Mouse (Mus musculus) liver, embryonic 15.5 days (tissue): ENCODE data around the gene Prss35. TPM values are rescaled to one million over a fixed set of nuclear protein-coding genes. Genes with fewer than 3 reads are reported as not detected.

Experiments used
- ATAC-seq: fragments of 200-750 bp; cut with Nextera tagmentation; 2 replicates; pipeline ENCODE4 v1.8.0; 2017; ENCODE audit warnings: moderate number of reproducible peaks, mild to moderate bottlenecking, moderate library complexity; ENCODE audit not compliant: insufficient read depth
- H3K27ac ChIP-seq: fragments of 300-500 bp; sonication (generic); replicated peaks from 2 replicates; pipeline ENCODE4 v1.5.1; 2015; ENCODE audit warnings: mild to moderate bottlenecking, inconsistent platforms
- H3K27me3 ChIP-seq: fragments of 300-500 bp; sonication (generic); 2 replicates; pipeline ENCODE4 v1.6.1; 2015; ENCODE audit warnings: mild to moderate bottlenecking, inconsistent platforms
- H3K36me3 ChIP-seq: fragments of 300-500 bp; sonication (generic); replicated peaks from 2 replicates; pipeline ENCODE4 v1.6.1; 2015; ENCODE audit warnings: moderate library complexity, mild to moderate bottlenecking, inconsistent platforms
- H3K4me1 ChIP-seq: fragments of 300-500 bp; sonication (generic); replicated peaks from 2 replicates; pipeline ENCODE4 v1.6.1; 2015; ENCODE audit warnings: inconsistent platforms
- H3K4me2 ChIP-seq: fragments of 300-500 bp; sonication (generic); 2 replicates; pipeline ENCODE4 v1.6.1; 2015; ENCODE audit warnings: moderate library complexity, mild to moderate bottlenecking, inconsistent platforms
- H3K4me3 ChIP-seq: fragments of 300-500 bp; sonication (generic); replicated peaks from 2 replicates; pipeline ENCODE4 v1.5.1; 2015; ENCODE audit warnings: mild to moderate bottlenecking, inconsistent platforms
- H3K9ac ChIP-seq: fragments of 300-500 bp; sonication (generic); 2 replicates; pipeline ENCODE4 v1.6.1; 2015; ENCODE audit warnings: moderate library complexity, mild to moderate bottlenecking, inconsistent platforms
- H3K9me3 ChIP-seq: fragments of 300-500 bp; sonication (generic); replicated peaks from 2 replicates; pipeline ENCODE4 v1.6.1; 2016; ENCODE audit warnings: inconsistent platforms
- WGBS: fragments of 180-500 bp; shearing (Covaris S2); methylation state at CpG from one replicate; pipeline ENCODE4 v1.1.7; 2015; ENCODE audit warnings: mixed read lengths; ENCODE audit not compliant: insufficient replicate concordance; 5-methylcytosine and 5-hydroxymethylcytosine counted together
- polyA plus RNA-seq: library from polyadenylated mRNA; unstranded; fragments of >200 nt; fragmentation: Nextera tagmentation; extraction: Ambion mirVana; gene quantifications from 2 replicates; pipeline ENCODE4 v1.2.1, GENCODE M21; 2015

Prss35 gene
- polyA plus RNA-seq, 1 experiment from 2014 or later = 1.6 TPM

DNA sequence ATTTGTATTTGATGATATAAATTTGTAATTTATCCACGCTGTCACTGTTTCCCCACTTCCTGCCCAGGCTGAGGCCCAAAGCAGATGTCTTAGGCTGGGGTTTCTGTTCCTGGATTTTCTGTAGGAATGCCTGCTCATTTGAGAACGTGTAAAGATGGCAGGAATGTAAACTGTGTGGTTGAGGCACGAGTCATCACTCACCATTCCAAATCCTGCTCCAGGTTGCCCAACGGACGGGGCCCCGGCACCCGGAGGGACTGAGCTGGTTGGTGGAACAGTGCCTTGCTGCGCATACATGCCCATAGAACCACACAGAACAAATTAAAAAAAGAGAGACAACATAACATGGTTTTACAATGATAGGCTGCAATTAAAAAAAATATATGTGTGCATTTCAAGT lies 30.5 kb downstream of the Prss35 start:
- Histone ChIP-seq H3K9me3 (no peaks in the 10 kb centered on the region), H3K4me1 (no peaks in the 10 kb centered on the region), H3K36me3 (no peaks in the 10 kb centered on the region), H3K4me3 (no peak overlapping the region), H3K9ac (no peak overlapping the region), H3K27ac (no peak overlapping the region), H3K4me2 (no peak overlapping the region), H3K27me3 (no peaks in the 10 kb centered on the region)
- ATAC-seq = no peak
- 58% methylated on average over 8 of the region's 8 CpGs for WGBS

DNA sequence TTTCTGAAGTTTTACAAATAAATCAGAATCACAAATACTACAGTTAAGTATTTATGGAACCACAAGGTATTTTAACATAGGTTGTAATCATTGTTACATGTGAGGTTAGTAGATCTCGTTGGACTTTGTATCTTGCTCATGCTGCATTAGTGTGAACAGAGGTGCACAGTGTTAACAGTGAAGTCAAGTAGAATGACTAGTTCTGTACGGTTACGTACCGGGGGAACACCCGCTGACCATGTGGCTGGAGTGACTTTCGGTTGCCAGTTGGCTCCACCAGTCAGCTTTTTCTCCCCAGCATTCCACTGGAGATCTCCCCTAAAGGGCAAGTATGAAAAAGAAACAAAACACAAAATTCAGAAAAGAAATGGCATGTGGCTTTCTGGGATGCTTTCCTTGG lies 31.9 kb downstream of the Prss35 start:
- no peak for ATAC-seq

DNA sequence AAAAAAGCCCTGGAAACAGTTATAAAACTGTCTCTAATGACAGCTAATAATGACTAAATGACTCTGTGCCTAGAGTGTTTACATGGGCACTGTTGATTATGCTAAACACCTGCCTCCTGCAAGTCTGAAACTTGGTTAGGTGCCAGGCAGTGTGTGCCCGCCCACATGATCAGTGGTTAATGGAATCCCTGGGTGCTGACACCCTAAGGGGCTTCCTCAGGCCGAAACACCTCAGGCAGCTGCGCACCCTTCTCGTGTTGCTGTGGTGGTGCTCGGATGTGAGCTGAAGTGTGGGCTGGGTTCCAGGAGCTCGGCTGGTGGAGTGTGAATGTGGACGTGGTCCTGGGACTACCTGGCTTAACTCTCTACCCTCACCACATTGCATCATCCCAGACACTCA lies 33.9 kb downstream of the Prss35 start:
- no peaks in the 10 kb centered on the region for H3K36me3 ChIP-seq
- WGBS = 50% methylated on average over 7 of the region's 7 CpGs

More for the DNA sequence above, 31.9 kb downstream of the Prss35 start:
- H3K9me3 ChIP-seq = no peaks in the 10 kb centered on the region
- no peak overlapping the region for H3K9ac ChIP-seq
- no peaks in the 10 kb centered on the region for H3K36me3 ChIP-seq
- H3K4me2 ChIP-seq = no peak overlapping the region
- WGBS = 71% methylated on average over 6 of the region's 6 CpGs
- no peaks in the 10 kb centered on the region for H3K4me1 ChIP-seq
- H3K27ac ChIP-seq = no peak overlapping the region
- H3K27me3 ChIP-seq = no peaks in the 10 kb centered on the region
- no peak overlapping the region for H3K4me3 ChIP-seq

DNA sequence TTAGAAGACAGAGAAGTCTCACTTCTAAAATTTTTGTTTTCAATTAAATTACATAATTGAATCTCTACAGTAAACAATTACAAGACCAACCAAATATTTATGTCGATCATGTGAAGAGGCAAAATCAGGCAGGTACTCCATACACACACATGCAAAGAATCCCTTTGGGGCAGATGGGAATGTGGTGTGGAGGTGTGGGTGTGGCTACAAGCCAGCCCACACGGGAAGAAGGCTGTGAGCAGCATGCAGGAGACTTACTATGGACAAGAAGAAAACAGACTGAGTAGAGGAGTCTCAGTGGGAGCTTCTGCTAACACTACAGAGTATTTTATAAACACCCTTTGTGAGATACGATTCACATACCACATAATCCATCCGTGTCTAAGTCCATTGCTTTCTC lies 34.8 kb downstream of the Prss35 start:
- no peak overlapping the region for H3K4me3 ChIP-seq
- H3K9ac ChIP-seq = no peak overlapping the region
- H3K36me3 ChIP-seq = no peaks in the 10 kb centered on the region
- no peak overlapping the region for H3K27ac ChIP-seq
- no peak for ATAC-seq
- no peak overlapping the region for H3K4me2 ChIP-seq
- H3K4me1 ChIP-seq = no peaks in the 10 kb centered on the region
- 47% methylated on average over 4 of the region's 4 CpGs for WGBS
- H3K9me3 ChIP-seq = no peaks in the 10 kb centered on the region
- no peaks in the 10 kb centered on the region for H3K27me3 ChIP-seq

More for the DNA sequence above, 33.9 kb downstream of the Prss35 start:
- Histone ChIP-seq H3K4me3 (no peak overlapping the region), H3K9me3 (no peaks in the 10 kb centered on the region), H3K4me1 (no peaks in the 10 kb centered on the region), H3K27me3 (no peaks in the 10 kb centered on the region), H3K4me2 (no peak overlapping the region), H3K27ac (no peak overlapping the region), H3K9ac (no peak overlapping the region)
- no peak for ATAC-seq

DNA sequence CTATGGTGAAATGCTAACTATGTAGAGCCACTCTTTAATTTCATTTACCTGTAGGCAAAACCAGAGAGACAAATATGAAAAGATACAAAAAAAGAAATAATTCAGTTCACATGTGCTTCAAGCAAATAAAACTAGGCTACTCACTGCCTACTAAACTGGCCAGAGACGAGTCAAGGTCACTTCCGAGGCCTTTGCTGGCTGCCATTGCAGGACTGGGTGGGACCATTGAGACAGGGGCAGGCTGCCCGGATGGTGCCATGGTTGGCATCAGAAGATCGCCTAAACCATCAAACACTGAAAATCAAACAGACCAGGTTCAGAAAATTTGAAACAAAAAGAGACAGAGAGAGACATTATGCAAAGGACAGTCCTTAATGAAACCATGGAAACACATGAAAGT lies 38.0 kb downstream of the Prss35 start:
- no peak overlapping the region for H3K4me2 ChIP-seq
- H3K9me3 ChIP-seq = no peaks in the 10 kb centered on the region
- no peaks in the 10 kb centered on the region for H3K36me3 ChIP-seq
- H3K27me3 ChIP-seq = no peaks in the 10 kb centered on the region
- no peak overlapping the region for H3K27ac ChIP-seq
- 61% methylated on average over 4 of the region's 4 CpGs for WGBS
- H3K9ac ChIP-seq = no peak overlapping the region
- H3K4me3 ChIP-seq = no peak overlapping the region
- H3K4me1 ChIP-seq = no peaks in the 10 kb centered on the region
- no peak for ATAC-seq

DNA sequence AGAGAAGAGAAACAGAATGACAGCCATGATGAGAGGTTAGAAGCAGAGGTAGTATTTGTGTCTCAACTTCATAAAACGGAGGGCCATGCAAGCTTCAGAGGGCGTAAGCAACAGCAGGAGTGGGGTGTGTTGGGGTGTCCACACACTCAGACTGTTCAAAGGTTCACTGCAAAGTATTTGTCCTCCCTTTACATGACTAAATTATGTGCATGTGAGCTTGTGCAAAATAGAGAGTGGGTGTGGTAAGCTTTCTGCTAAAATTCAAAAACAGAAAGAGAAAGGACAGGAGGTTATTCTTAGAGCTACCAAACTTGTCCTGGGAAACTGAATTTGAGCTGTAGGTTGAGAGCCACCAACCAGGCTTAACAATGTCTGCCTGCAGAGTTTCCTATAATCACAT lies 39.4 kb downstream of the Prss35 start:
- no peak overlapping the region for H3K27ac ChIP-seq
- H3K4me2 ChIP-seq = no peak overlapping the region
- no peak overlapping the region for H3K4me3 ChIP-seq
- no peaks in the 10 kb centered on the region for H3K27me3 ChIP-seq
- no peak for ATAC-seq
- no peak overlapping the region for H3K9ac ChIP-seq
- no peaks in the 10 kb centered on the region for H3K4me1 ChIP-seq
- 58% methylated on average over 2 of the region's 2 CpGs for WGBS
- H3K36me3 ChIP-seq = no peaks in the 10 kb centered on the region
- H3K9me3 ChIP-seq = no peaks in the 10 kb centered on the region

DNA sequence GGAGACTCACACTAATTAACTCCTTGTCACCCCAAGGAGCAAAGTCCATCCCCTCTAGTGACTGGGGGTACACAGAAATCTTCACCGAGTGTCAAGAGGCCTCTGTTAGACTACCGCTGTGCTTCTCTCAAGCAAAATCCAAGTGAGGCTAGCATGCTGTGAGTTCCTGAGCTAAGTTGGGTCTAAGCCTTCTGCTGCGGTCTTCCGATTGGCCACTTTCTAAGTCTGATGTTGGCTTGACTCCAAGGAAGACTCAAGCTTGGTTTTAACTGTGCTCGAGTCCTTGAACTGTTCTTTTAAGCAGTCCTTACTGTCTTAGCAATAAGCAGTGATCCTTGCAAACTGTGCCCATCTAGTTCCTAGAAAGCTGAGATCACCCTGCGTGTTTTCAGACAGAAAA lies 45.7 kb downstream of the Prss35 start:
- Histone ChIP-seq H3K9ac (no peak overlapping the region), H3K36me3 (no peaks in the 10 kb centered on the region), H3K27ac (no peak overlapping the region), H3K4me3 (no peak overlapping the region), H3K9me3 (no peaks in the 10 kb centered on the region), H3K27me3 (no peaks in the 10 kb centered on the region), H3K4me1 (no peaks in the 10 kb centered on the region), H3K4me2 (no peak overlapping the region)
- 67% methylated on average over 6 of the region's 6 CpGs for WGBS
- ATAC-seq = no peak

DNA sequence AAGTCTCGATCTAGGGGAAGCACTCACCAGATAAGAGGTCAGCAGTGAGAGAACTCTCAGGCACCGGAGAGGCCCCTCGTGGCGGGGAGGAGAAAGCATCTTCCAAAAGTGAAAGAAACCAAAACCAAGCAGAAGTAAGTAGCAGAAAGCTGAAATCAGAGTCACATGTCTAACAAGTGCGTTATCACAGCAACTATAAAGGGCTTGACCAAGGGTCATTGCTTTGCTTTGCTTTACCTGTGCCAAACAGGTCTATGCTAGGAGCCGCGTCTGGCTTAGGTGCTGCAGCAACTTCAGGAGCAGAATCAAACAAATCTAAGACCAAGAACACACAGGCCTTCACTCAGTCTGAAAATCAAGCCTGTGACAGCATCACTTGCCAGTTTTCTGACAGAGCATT lies 48.5 kb downstream of the Prss35 start:
- Histone ChIP-seq H3K27ac (no peak overlapping the region), H3K27me3 (no peaks in the 10 kb centered on the region), H3K4me3 (no peak overlapping the region), H3K4me2 (no peak overlapping the region), H3K36me3 (no peaks in the 10 kb centered on the region), H3K4me1 (no peaks in the 10 kb centered on the region), H3K9me3 (no peaks in the 10 kb centered on the region), H3K9ac (no peak overlapping the region)
- no peak for ATAC-seq
- 54% methylated on average over 7 of the region's 7 CpGs for WGBS

DNA sequence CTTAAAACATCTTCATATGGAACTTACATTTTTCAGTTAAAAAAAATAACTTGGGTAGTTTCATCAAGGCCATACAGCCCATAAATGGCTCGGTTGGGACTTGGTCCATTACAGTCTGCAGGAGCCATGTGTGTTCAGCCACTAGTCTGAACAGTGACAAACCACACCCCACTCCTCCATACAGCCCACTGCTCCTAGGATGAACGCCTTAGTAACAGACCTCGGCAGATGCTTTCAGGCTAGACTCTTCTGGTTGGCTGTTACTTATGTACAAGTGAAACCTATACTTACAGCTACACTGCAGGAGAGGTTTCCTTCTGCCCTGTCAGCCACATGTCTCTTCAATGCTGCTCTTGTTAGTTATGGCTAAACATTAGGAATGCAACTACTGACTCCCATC lies 51.8 kb downstream of the Prss35 start:
- H3K4me2 ChIP-seq = no peak overlapping the region
- H3K9me3 ChIP-seq = no peaks in the 10 kb centered on the region
- no peak overlapping the region for H3K4me3 ChIP-seq
- H3K36me3 ChIP-seq = no peaks in the 10 kb centered on the region
- no peak overlapping the region for H3K27ac ChIP-seq
- 63% methylated on average over 3 of the region's 3 CpGs for WGBS
- H3K4me1 ChIP-seq = no peaks in the 10 kb centered on the region
- H3K27me3 ChIP-seq = no peaks in the 10 kb centered on the region
- no peak for ATAC-seq
- no peak overlapping the region for H3K9ac ChIP-seq

DNA sequence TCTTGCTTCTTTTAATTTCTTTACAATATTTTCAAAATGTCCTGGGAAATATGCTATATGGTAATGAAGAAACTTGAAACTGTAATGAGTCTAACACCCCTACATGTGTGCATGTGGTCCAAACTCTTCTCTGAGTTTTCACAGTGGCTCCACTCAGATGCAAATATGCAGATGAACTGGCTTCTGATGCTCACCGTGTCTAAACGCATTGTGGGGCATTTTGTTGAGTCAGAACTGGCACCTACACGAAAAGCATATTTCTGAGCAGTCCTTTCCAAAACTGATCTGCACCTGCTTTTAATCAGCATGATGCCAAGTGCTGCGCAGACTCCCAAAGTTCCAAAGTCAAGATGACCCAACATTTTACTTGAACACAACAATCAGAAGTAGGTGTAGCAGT lies 54.1 kb downstream of the Prss35 start:
- H3K4me1 ChIP-seq = no peaks in the 10 kb centered on the region
- no peak overlapping the region for H3K27ac ChIP-seq
- H3K9ac ChIP-seq = no peak overlapping the region
- no peaks in the 10 kb centered on the region for H3K27me3 ChIP-seq
- WGBS = 61% methylated on average over 4 of the region's 4 CpGs
- no peaks in the 10 kb centered on the region for H3K36me3 ChIP-seq
- H3K9me3 ChIP-seq = no peaks in the 10 kb centered on the region
- ATAC-seq = no peak
- no peak overlapping the region for H3K4me2 ChIP-seq
- H3K4me3 ChIP-seq = no peak overlapping the region

DNA sequence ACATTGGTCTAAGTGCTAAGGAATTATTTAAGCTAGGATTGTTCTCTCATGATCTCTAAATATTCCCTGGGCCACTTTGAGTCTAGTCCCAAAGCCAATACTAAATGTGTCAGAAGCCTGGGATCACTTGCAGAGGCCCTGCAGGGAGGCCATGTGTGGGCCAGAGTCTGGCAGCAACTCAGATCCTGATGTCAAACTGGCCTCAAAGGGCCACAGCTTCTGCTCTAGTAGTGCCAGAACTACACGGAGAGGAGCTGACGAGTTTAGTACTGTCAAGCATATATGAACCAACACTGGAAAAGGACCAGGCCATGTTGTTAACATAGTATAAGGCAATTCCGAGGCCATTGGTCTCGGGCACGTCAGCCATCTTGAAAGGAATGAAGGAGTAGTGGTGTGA lies 54.7 kb downstream of the Prss35 start:
- Histone ChIP-seq H3K4me1 (no peaks in the 10 kb centered on the region), H3K27ac (no peak overlapping the region), H3K36me3 (no peaks in the 10 kb centered on the region), H3K9me3 (no peaks in the 10 kb centered on the region), H3K9ac (no peak overlapping the region), H3K4me3 (no peak overlapping the region), H3K27me3 (no peaks in the 10 kb centered on the region), H3K4me2 (no peak overlapping the region)
- ATAC-seq = no peak
- 70% methylated on average over 5 of the region's 5 CpGs for WGBS

DNA sequence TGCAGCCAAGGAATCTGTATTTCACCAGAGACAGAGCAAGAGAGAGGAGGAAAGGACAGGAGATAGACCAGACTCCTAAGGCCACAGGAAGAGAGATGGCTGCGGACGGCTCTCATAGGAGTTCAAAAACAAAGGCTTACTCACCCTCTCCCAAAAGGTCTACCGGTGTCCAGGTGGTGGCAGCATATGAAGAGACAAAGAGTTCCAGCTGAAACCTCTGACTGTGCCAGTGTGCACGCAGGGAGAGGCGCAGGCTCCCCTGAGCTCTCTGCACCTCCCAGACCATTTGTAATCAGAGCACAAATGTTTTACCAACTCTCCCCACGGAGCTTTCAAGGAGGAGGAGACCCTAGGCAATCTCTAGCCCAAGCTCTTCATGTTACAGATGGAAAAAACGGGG lies 55.2 kb downstream of the Prss35 start:
- Histone ChIP-seq H3K27me3 (no peaks in the 10 kb centered on the region), H3K36me3 (no peaks in the 10 kb centered on the region), H3K4me1 (no peaks in the 10 kb centered on the region), H3K4me3 (no peak overlapping the region), H3K4me2 (no peak overlapping the region), H3K9ac (no peak overlapping the region), H3K27ac (no peak overlapping the region), H3K9me3 (no peaks in the 10 kb centered on the region)
- no peak for ATAC-seq
- WGBS = 39% methylated on average over 7 of the region's 7 CpGs
